Mouse (Mus musculus): Measurements from ENCODE around the gene Exoc3l4.

Exoc3l4 gene

GRCm38 (mm10) chr12:111434164-111434744 is 17.4 kb downstream of the Exoc3l4 start:
- no peak for DNase-seq (ENCODE audit: extremely low read depth, low read depth)

GRCm38 (mm10) chr12:111434745-111435327 is 18.0 kb downstream of the Exoc3l4 start:
- DNase-seq (ENCODE audit: extremely low read depth, low read depth) = peak; percentile 71

GRCm38 (mm10) chr12:111436170-111436569 is 19.4 kb downstream of the Exoc3l4 start:
- DNase-seq (ENCODE audit: extremely low read depth, low read depth) = no peak

GRCm38 (mm10) chr12:111436640-111437039 is 19.8 kb downstream of the Exoc3l4 start:
- DNase-seq (ENCODE audit: extremely low read depth, low read depth) = no peak

DNA sequence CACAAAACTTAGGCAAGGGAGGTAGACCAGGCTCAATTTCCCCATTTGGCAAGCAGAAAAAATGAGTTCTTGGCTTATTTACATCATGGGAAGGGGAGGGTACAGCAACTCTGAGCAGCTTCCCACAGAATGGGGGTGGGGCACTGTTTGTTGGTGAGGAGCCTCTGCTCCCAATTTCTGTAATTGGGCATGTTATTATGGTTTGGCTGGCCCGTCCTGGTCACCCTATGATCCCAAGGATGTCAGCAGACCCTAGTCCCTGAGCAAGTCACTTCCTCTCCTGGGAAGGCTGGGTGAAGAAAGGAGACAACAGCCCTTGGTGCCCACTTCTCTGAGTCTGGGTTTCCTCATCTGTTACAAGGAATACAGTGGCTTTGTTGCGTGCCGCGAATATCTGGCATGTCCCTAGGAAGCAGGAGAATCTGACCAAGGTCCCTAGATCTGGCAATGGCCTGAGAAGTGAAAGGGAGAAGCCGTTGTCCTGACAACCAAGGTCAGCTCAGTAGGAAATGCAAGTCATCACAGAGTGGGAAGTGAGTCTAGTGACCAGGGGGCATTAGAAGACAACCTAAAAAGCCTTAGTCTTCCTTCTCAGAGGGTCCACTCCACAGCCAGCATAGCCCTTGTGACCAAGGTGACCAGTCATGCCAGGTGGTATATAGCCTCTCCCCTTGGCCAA is 20.5 kb downstream of the Exoc3l4 start:
- no peak for DNase-seq (ENCODE audit: extremely low read depth, low read depth)

- no peak for DNase-seq (ENCODE audit: extremely low read depth, low read depth)
Measured at GRCm38 (mm10) chr12:111438850-111439249, 22.0 kb downstream of the Exoc3l4 start.

GRCm38 (mm10) chr12:111440701-111441373 is 24.0 kb downstream of the Exoc3l4 start:
- DNase-seq (ENCODE audit: extremely low read depth, low read depth) = no peak

DNA sequence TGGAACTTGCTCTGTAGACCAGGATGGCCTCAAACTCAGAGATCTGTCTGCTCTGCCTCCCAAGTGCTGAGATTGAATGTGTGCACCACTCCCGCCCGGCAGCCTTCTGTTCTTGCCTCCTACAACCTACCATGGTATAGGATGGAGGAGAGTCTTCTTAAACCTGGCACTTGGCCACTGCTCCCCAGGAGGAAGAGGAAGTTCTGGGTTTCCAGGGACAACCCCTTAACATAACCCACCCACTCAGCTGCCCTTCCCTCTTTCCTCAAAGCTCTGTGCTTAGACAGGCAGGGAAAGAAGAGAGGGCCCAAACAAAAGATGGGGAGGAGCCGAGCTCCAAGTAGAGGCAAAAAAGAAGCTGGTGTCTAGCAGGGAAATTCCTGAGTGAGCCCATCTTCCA is 24.7 kb downstream of the Exoc3l4 start:
- DNase-seq (ENCODE audit: extremely low read depth, low read depth) = peak; percentile 61

- DNase-seq (ENCODE audit: extremely low read depth, low read depth) = peak; percentile 90
Measured at GRCm38 (mm10) chr12:111442309-111443010, 25.6 kb downstream of the Exoc3l4 start, which contains the start of gene Tnfaip2. TSS of gene Tnfaip2 (plus strand) at chr12:111442469.

DNA sequence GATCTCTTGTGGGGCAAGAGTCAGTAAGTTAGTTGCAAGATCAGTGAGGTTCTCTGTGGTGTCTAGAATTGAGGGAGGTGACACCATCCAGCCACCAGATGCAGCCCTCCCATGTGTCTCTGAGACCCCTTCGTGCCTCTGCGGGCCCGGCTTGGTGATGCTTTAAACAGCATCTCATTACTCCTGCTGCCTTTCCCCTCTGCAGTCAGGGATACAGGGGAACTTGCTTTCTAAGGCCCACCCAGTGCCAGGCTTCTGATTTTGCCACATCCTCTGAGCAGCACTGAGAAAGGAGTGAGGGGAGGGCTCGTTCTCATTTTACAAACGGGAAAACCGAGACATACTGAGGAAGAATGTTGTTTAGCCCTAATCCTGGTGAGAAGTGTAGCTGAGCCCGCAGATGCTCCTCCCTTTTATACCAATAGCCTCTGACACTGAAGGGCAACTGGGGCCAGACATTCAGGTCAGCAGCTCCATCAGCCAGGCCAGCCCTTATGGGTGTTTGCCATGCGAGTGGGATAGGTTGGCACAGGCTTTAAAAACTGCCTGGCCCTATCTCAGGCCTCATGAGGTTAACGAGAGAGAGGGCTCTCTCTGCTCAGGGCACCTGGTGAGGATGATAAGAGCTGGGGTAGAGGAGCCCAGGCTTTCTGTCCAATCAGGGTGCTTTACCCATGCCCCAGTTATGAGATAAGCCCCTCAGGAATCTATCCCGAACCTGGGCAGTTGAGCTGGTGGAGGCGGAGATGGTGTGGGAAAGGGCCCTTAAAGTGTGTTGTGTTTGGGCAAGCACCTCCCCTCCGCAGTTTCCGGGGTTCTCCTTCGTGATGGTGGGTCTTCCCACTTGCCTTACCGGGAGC is 26.4 kb downstream of the Exoc3l4 start:
- peak; percentile 92 for DNase-seq (ENCODE audit: extremely low read depth, low read depth)

DNA sequence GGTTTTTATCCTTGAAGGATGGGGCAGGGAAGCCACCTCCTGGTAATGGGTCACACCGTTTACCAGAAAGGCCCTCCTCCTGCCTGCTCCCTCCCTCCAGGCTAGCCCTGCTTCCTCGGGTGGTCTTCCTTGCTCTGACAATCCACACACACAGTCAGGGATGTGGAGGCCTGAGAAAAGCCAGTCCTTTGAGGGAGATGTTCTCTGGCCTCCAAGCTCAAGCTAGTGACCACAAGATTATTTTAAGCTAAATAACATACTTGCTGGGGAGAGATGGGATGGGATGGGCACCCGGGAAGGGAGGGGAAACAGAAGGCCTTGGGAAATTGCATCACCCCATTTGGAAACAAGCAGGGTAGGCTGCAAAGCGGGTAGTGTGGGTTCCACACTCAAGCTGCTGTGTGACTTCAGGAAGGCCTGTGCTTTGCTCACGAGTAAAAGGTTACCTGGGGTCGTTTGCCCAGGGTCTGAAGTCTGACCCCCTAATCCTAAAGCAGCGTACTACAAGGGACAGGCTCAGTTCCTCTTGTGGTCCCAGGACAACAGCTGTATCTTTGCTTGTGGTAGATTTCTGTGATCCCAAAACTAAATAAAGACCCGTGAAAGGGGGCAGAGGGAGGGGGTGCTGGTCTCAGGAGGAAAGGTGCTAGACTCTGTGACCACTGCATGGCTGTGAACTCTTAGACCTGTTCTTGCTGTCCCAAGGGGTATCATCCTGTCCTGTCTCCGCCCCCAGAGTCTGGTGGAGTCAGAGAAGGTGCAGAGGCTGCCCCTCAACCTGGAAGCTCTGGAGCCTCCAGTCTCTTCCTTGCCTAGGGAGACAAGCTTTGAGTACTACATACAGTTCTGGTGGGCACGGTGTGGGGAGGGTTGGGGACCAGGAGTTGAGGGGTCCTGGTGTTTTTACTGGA is 27.4 kb downstream of the Exoc3l4 start:
- DNase-seq (ENCODE audit: extremely low read depth, low read depth) = no peak

GRCm38 (mm10) chr12:111445161-111445889 is 28.5 kb downstream of the Exoc3l4 start:
- DNase-seq (ENCODE audit: extremely low read depth, low read depth) = no peak

DNA sequence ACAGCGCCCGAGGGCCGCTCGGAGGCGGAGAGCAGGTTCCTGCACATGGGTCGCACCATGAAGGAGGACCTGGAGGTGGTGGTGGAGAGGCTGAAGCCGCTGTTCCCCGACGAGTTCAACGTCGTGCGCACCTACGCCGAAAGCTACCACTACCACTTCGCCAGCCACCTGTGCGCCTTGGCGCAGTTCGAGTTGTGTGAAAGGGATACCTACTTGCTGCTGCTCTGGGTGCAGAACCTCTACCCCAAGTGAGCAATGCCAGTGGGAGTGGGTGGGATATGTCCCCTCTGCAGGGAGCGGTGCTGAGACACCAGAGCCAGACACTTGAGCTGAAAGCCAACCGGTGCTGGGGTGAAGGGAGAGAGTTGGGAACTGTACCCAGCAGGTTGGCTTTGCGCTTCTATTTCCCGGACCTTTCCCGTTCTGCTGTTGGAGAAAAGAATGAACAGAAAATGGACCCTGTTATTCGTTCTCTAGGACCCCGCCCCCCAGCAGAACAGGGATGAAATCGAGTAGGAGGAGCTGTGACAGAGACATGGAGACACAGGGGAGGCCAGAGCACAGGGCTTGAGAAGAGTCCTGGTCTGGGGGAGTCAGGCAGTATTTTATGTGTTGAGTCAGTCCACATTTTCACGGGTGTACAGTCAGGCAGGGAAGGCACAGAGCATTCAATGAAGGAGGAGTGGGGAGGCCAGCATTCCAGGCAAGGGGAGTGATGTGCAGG is 29.2 kb downstream of the Exoc3l4 start:
- DNase-seq (ENCODE audit: extremely low read depth, low read depth) = no peak

DNA sequence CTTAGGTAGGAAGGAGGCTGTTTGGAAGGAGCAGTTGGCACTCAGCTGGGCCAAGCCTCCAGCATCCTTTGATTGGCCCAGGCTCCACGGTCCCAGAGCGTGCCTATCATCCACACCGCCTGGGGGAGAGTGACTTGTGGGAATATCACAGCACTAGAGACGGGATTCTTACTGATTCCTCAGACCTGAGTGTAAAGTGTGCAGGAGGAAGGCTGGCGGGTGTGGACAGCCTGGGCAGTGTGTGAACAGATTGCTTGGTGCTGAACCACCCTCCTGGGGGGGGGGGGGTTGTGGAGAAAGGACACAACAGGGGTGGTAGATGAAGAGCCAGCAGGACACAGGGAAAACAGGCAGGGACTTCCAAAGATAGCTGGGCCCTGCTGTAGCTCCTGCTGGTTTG is 29.9 kb downstream of the Exoc3l4 start:
- DNase-seq (ENCODE audit: extremely low read depth, low read depth) = no peak

GRCm38 (mm10) chr12:111447350-111447749 is 30.5 kb downstream of the Exoc3l4 start:
- DNase-seq (ENCODE audit: extremely low read depth, low read depth) = no peak

DNA sequence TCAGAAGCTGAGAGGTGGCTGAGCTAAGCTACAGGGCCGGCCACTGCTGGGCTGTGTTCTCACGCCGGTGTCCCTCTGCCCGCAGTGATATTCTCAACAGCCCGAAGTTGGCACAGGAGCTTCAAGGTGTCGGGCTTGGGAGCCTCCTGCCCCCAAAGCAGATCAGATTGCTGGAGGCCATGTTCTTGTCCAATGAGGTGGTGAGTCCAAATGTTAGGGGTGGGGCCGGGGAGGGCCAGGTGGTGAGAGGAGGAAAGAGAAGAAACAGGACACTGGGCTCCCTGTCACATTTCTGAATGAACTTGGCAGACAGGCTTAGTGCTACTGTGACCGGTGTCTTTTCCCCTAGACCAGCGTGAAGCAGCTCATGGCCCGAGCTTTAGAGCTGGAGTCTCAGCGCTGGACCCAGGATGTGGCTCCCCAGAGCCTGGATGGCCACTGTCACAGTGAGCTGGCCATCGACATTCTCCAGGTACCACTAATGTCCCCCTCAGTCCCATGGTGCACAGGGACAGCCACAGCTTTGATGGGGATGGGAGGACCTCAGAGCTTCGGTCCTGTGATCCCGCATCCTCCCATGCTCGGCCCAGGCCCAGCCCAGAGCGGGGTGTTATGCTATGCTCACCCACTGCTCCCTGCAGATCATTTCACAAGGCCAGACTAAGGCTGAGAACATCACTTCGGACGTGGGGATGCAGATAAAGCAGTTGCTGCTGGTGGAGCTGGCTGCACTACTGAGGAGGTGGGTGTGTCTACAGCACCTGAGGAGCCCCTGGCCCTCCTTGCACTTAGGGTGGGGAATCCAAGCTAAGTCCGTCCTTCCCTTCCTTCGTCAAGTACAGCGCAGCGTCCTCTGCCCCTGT is 31.3 kb downstream of the Exoc3l4 start:
- DNase-seq (ENCODE audit: extremely low read depth, low read depth) = no peak

Measured in MEL-GATA-1-ER (cell line).